ENCODE assay signal across 8 mouse cellular contexts in genomic region chr7:70369731-70370551, GRCm38 (mm10). TPM values are rescaled to one million over a fixed set of nuclear protein-coding genes. Genes with fewer than 3 reads are reported as not detected.
DNase-seq lines count a peak whose midpoint lies in the region; ATAC-seq lines count a peak whose summit lies in the region.
"Had no signal": no experiment of that assay in that cellular context is flagged by ENCODE, and none has a peak within 500 bp of the region (broad histone marks: within the 10 kb centered on the region; RNA-seq: fewer than 3 reads in every experiment).

No protein-coding gene starts in this region.

- peaks cover 70% of the 10 kb centered on the region for H3K27me3 ChIP-seq in hindbrain, embryonic 10.5 days (ENCODE audit: insufficient read depth, poor library complexity, severe bottlenecking)
- peaks cover 37% of the 10 kb centered on the region for H3K27me3 ChIP-seq in limb, embryonic 11.5 days (ENCODE audit: control insufficient read depth, insufficient read depth, low read length)
- peaks cover 18% of the 10 kb centered on the region for H3K27me3 ChIP-seq in neural tube, embryonic 11.5 days (ENCODE audit: control insufficient read depth, insufficient read depth, low read length)

- H3K27ac ChIP-seq in hindbrain, embryonic 10.5 days, result peak overlapping the region; percentile 99
- no peak overlapping the region for H3K27ac ChIP-seq in limb, embryonic 11.5 days (replicated peaks; ENCODE audit: low read depth, low read length)
- peak overlapping the region; percentile 45 for H3K27ac ChIP-seq in neural tube, embryonic 11.5 days (ENCODE audit: low read depth, low read length)
- H3K27ac ChIP-seq: macrophage had no signal

- peak overlapping the region; percentile 34; the same call in 1 of the 2 replicates for H3K9ac ChIP-seq in limb, embryonic 11.5 days (ENCODE audit: low read length)
- peak overlapping the region; percentile 52; the same call in 1 of the 2 replicates for H3K9ac ChIP-seq in neural tube, embryonic 11.5 days (ENCODE audit: low read length)

- peak overlapping the region; percentile 60 for H3K4me2 ChIP-seq in limb, embryonic 11.5 days (ENCODE audit: low read depth, severe bottlenecking)
- peak overlapping the region; percentile 73 for H3K4me2 ChIP-seq in neural tube, embryonic 11.5 days (ENCODE audit: low read depth)

- H3K36me3 ChIP-seq in hindbrain, embryonic 10.5 days, result no peaks in the 10 kb centered on the region
- H3K36me3 ChIP-seq in limb, embryonic 11.5 days (ENCODE audit: control insufficient read depth, insufficient read depth, low read length), result no peaks in the 10 kb centered on the region
- no peaks in the 10 kb centered on the region for H3K36me3 ChIP-seq in neural tube, embryonic 11.5 days (ENCODE audit: control insufficient read depth, insufficient read depth, low read length)

- H3K4me1 ChIP-seq in hindbrain, embryonic 10.5 days (replicated peaks), result peaks cover 67% of the 10 kb centered on the region
- peaks cover 23% of the 10 kb centered on the region for H3K4me1 ChIP-seq in limb, embryonic 11.5 days (ENCODE audit: control insufficient read depth, insufficient read depth, low read length)
- H3K4me1 ChIP-seq in neural tube, embryonic 11.5 days (ENCODE audit: control insufficient read depth, insufficient read depth, low read length), result peaks cover 15% of the 10 kb centered on the region

- no peaks in the 10 kb centered on the region for H3K9me3 ChIP-seq in hindbrain, embryonic 10.5 days
- H3K9me3 ChIP-seq in limb, embryonic 11.5 days (ENCODE audit: control insufficient read depth, low read length), result no peaks in the 10 kb centered on the region
- no peaks in the 10 kb centered on the region for H3K9me3 ChIP-seq in neural tube, embryonic 11.5 days (ENCODE audit: control insufficient read depth, low read length)

- intact Hi-C loops in left cerebral cortex, postnatal 4 days (cut with DNase I), result loop anchor here (5.0 to 10.0 kb wide), 2 partner anchors 1012 to 1395 kb away; no protein-coding TSS in a partner anchor

- peak overlapping the region; percentile 67 for H3K4me3 ChIP-seq in hindbrain, embryonic 10.5 days
- H3K4me3 ChIP-seq in limb, embryonic 11.5 days (ENCODE audit: low read depth, low read length), result peak overlapping the region; percentile 32
- peak overlapping the region; percentile 31 for H3K4me3 ChIP-seq in neural tube, embryonic 11.5 days (ENCODE audit: low read depth, low read length)

- ATAC-seq in limb, embryonic 11.5 days (ENCODE audit: insufficient number of reproducible peaks, low FRiP score, low TSS enrichment, low read depth), result no peak
- no peak for ATAC-seq in neural tube, embryonic 11.5 days (ENCODE audit: insufficient read depth, low FRiP score, low TSS enrichment)

- under 1% methylated on average over 47 of the region's 47 CpGs for WGBS in hindbrain, embryonic 10.5 days
- WGBS in limb, embryonic 11.5 days, result under 1% methylated on average over 47 of the region's 47 CpGs
- under 1% methylated on average over 47 of the region's 47 CpGs for WGBS in neural tube, embryonic 11.5 days

- DNase-seq in adrenal gland, postnatal 14 days, result peak; percentile 51
- DNase-seq in embryo, embryonic 11 days, result peak; percentile 71
- DNase-seq in hindbrain, embryonic 10.5 days (ENCODE audit: low spot score), result peak; percentile 68
- DNase-seq in limb, embryonic 11.5 days (ENCODE audit: low spot score), result peak; percentile 70
- peak; percentile 65 for DNase-seq in neural tube, embryonic 11.5 days (ENCODE audit: low spot score)
- no peak for DNase-seq in spleen, postnatal 10 days (ENCODE audit: low spot score in 2 of 2)
- DNase-seq in left cerebral cortex, postnatal 4 days, result no peak

RNA-seq across cellular contexts. Expression of gene Nr2f2, which starts 3.4 kb away (rescaled TPM):
- total RNA-seq in adrenal gland, postnatal 14 days (2021), result 91.5 and 106 TPM in 2 replicates
- polyA plus RNA-seq in hindbrain, embryonic 10.5 days (2016; fragmentation: Nextera tagmentation; extraction: Ambion mirVana), result 83.4 and 86.4 TPM in 2 replicates
- polyA plus RNA-seq in limb, embryonic 11.5 days (2014; fragmentation: Nextera tagmentation; extraction: Ambion mirVana), result 71.4 and 79.5 TPM in 2 replicates
- polyA plus RNA-seq in neural tube, embryonic 11.5 days (2014; fragmentation: Nextera tagmentation; extraction: Ambion mirVana), result 88.5 and 95.9 TPM in 2 replicates
- 10 to 100 TPM; 68.7 to 96.1 TPM for total RNA-seq in left cerebral cortex, postnatal 4 days (2021)
- polyA plus RNA-seq: macrophage had no signal

Comparison
In these comparisons a context has a peak if more than half of its experiments do, and no peak if none do; other contexts are left out.
1. DNase-seq: peak in adrenal gland, postnatal 14 days (single experiment), embryo, embryonic 11 days (single experiment), hindbrain, embryonic 10.5 days (single experiment), limb, embryonic 11.5 days (single experiment) and neural tube, embryonic 11.5 days (single experiment); none in spleen, postnatal 10 days (0 of 2) and left cerebral cortex, postnatal 4 days (single experiment).
2. Peak in every context shown above with its lines, with median percentiles within 50 percentile points of each other: H3K4me3 ChIP-seq.